Mouse (Mus musculus): Measurements from ENCODE around the gene Dgkg.

DNA sequence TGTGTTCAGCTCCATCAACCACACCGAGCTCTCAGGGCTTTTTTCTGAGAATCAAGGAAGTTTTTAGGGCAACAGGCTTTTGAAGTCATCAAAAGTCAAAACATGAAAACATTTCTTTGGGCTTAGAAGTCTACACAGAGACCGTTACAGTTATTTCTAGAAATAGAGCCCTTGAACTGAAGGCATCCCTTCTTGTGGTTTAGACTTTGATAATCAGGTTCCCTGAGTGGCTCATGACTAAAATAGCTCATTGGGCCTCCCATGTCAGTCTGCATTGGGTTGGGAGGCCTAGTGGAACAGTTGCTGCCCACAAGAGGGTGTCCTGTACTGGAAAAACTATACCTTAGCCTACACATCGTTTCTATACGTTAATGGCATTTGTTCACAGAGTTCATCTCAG, 130.6 kb downstream of the Dgkg start:
- TF ChIP-seq CTCF (IDR thresholded peaks at IDR 0.05; ENCODE audit: borderline replicate concordance, insufficient read depth, low read depth, low read length) (no peak), POLR2A (IDR thresholded peaks at IDR 0.05; ENCODE audit: borderline replicate concordance, insufficient read depth, low read length) (no peak)

Measured in cerebellum, adult 2 months (tissue).